Mouse (Mus musculus) cerebellum, adult 2 months (tissue): ENCODE results near the gene Nol10. TPM values are rescaled to one million over a fixed set of nuclear protein-coding genes. Genes with fewer than 3 reads are reported as not detected.

Experiments
- DNase-seq, 2 experiments: peaks; one replicate each; pipeline ENCODE4 v3.0.0; 2021
- H3K27ac ChIP-seq: fragments of 200-500 bp; 2 replicates; pipeline ENCODE4 v1.5.1; 2012; ENCODE audit warnings: low read length, control low read depth, inconsistent platforms; ENCODE audit not compliant: insufficient read depth
- H3K27me3 ChIP-seq: fragments of 200-500 bp; 2 replicates; pipeline ENCODE4 v1.6.1; 2012; ENCODE audit warnings: inconsistent platforms, mild to moderate bottlenecking, low read length, moderate library complexity; ENCODE audit not compliant: control insufficient read depth, insufficient read depth
- H3K4me1 ChIP-seq: fragments of 200-500 bp; 2 replicates; pipeline ENCODE4 v1.6.1; 2011; ENCODE audit warnings: low read length; ENCODE audit not compliant: control insufficient read depth, insufficient read depth
- H3K4me3 ChIP-seq: fragments of 200-500 bp; replicated peaks from 2 replicates; pipeline ENCODE3; 2011; ENCODE audit warnings: mild to moderate bottlenecking, low read depth, low read length, control low read depth; ENCODE audit not compliant: insufficient read depth
- CTCF ChIP-seq: fragments of 200-500 bp; IDR thresholded peaks from 2 replicates; pipeline ENCODE4 v1.5.1; 2011; ENCODE audit warnings: low read depth, mild to moderate bottlenecking, control low read depth, low read length, moderate library complexity, borderline replicate concordance; ENCODE audit not compliant: insufficient read depth
- POLR2A ChIP-seq: fragments of 200-500 bp; IDR thresholded peaks from 2 replicates; pipeline ENCODE4 v1.6.1; 2011; ENCODE audit warnings: low read length, control low read depth, borderline replicate concordance; ENCODE audit not compliant: insufficient read depth
- WGBS: fragments of 180-500 bp; shearing (Covaris S2); methylation state at CpG from one replicate; pipeline ENCODE4 v1.1.7; 2018; 5-methylcytosine and 5-hydroxymethylcytosine counted together
- polyA plus RNA-seq: library from polyadenylated mRNA; depleted of rRNA; stranded (reverse); fragments of >200 nt; gene quantifications from 2 replicates; pipeline ENCODE4 v1.2.3, GENCODE M21; 2012

The Nol10 gene
- polyA plus RNA-seq, 1 experiment = 14.9 TPM

GRCm38 (mm10) chr12:17425254-17426169 lies 77.3 kb downstream of the Nol10 start:
- DNase-seq = no peak
- TF ChIP-seq CTCF (no peak), POLR2A (no peak)
- Histone ChIP-seq H3K27me3 (no peaks in the 10 kb centered on the region), H3K27ac (no peak overlapping the region), H3K4me1 (no peaks in the 10 kb centered on the region), H3K4me3 (no peak overlapping the region)
- WGBS = 89% methylated on average over 11 of the region's 11 CpGs

GRCm38 (mm10) chr12:17426735-17427134 lies 78.5 kb downstream of the Nol10 start:
- no peaks in the 10 kb centered on the region for H3K4me1 ChIP-seq
- WGBS = 78% methylated on average over 3 of the region's 3 CpGs
- TF ChIP-seq CTCF = no peak
- TF ChIP-seq POLR2A = no peak
- no peak for DNase-seq
- no peak overlapping the region for H3K4me3 ChIP-seq
- H3K27me3 ChIP-seq = no peaks in the 10 kb centered on the region
- no peak overlapping the region for H3K27ac ChIP-seq

- Histone ChIP-seq H3K4me1 (no peaks in the 10 kb centered on the region), H3K4me3 (no peak overlapping the region), H3K27ac (no peak overlapping the region), H3K27me3 (no peaks in the 10 kb centered on the region)
- 91% methylated on average over 2 of the region's 2 CpGs for WGBS
- TF ChIP-seq POLR2A (no peak), CTCF (no peak)
- no peak for DNase-seq
Measured at GRCm38 (mm10) chr12:17430578-17430977, 82.3 kb downstream of the Nol10 start.

- 88% methylated on average over 5 of the region's 5 CpGs for WGBS
- no peak overlapping the region for H3K4me3 ChIP-seq
Measured at GRCm38 (mm10) chr12:17431166-17431565, 82.9 kb downstream of the Nol10 start.

GRCm38 (mm10) chr12:17431812-17432332 lies 83.6 kb downstream of the Nol10 start:
- no peak for DNase-seq
- Histone ChIP-seq H3K4me1 (no peaks in the 10 kb centered on the region), H3K27ac (no peak overlapping the region), H3K4me3 (no peak overlapping the region), H3K27me3 (no peaks in the 10 kb centered on the region)
- no peak for TF ChIP-seq POLR2A
- TF ChIP-seq CTCF = no peak
- 93% methylated on average over 4 of the region's 4 CpGs for WGBS

More at GRCm38 (mm10) chr12:17431166-17431565, 82.9 kb downstream of the Nol10 start:
- Histone ChIP-seq H3K27me3 (no peaks in the 10 kb centered on the region), H3K27ac (no peak overlapping the region), H3K4me1 (no peaks in the 10 kb centered on the region)
- TF ChIP-seq POLR2A (no peak), CTCF (no peak)
- no peak for DNase-seq

- TF ChIP-seq CTCF = no peak
- TF ChIP-seq POLR2A = no peak
- H3K4me3 ChIP-seq = no peak overlapping the region
- H3K27ac ChIP-seq = no peak overlapping the region
- no peaks in the 10 kb centered on the region for H3K4me1 ChIP-seq
- no peaks in the 10 kb centered on the region for H3K27me3 ChIP-seq
- WGBS = 94% methylated on average over 4 of the region's 4 CpGs
- DNase-seq = no peak
Measured at GRCm38 (mm10) chr12:17433712-17434111, 85.5 kb downstream of the Nol10 start.

- no peak for DNase-seq
- 68% methylated on average over 2 of the region's 2 CpGs for WGBS
- TF ChIP-seq POLR2A = no peak
- TF ChIP-seq CTCF = no peak
- H3K4me1 ChIP-seq = no peaks in the 10 kb centered on the region
- no peaks in the 10 kb centered on the region for H3K27me3 ChIP-seq
- no peak overlapping the region for H3K4me3 ChIP-seq
- no peak overlapping the region for H3K27ac ChIP-seq
Measured at GRCm38 (mm10) chr12:17436471-17436870, 88.2 kb downstream of the Nol10 start.

GRCm38 (mm10) chr12:17440251-17440651 lies 92.0 kb downstream of the Nol10 start:
- Histone ChIP-seq H3K4me3 (no peak overlapping the region), H3K27me3 (no peaks in the 10 kb centered on the region), H3K27ac (no peak overlapping the region), H3K4me1 (no peaks in the 10 kb centered on the region)
- TF ChIP-seq CTCF (no peak), POLR2A (no peak)
- WGBS = 52% methylated on average over 7 of the region's 7 CpGs
- no peak for DNase-seq
